Mouse (Mus musculus) erythroid progenitor cell, adult 5-6 weeks (primary cell): ENCODE results near the gene Psme1. TPM values are rescaled to one million over a fixed set of nuclear protein-coding genes. Genes with fewer than 3 reads are reported as not detected.

Source experiments
- ATAC-seq: replicated peaks from 2 replicates; pipeline ENCODE4 v1.8.0; 2016; ENCODE audit warnings: moderate number of reproducible peaks, mild to moderate bottlenecking, moderate TSS enrichment, inconsistent platforms; ENCODE audit not compliant: poor library complexity, low FRiP score, severe bottlenecking
- total RNA-seq, 2 experiments: library from RNA; stranded (forward) in 1 of 2; stranded (reverse) in 1 of 2; fragments of 150-400 nt in 1 of 2; fragments of 186-747, 209-891 nt in 1 of 2; gene quantifications; 2 replicates each; pipeline versions ENCODE4 v1.2.3 to v1.2.4; 2015 to 2017; ENCODE audit warnings: low replicate concordance in 2 of 2

Psme1 gene
- 287 and 391 TPM in 2 replicates for total RNA-seq (2015; ENCODE audit: low replicate concordance)
- total RNA-seq (2017; ENCODE audit: low replicate concordance) = 37.7 and 64.8 TPM in 2 replicates

GRCm38 (mm10) chr14:55577871-55578667 lies at the start of gene Psme1:
TSS of gene Psme1 (plus strand) at chr14:55578123.
- peak; percentile 71 for ATAC-seq

GRCm38 (mm10) chr14:55536116-55536745 lies 41.7 kb upstream of the Psme1 start:
- ATAC-seq = no peak

GRCm38 (mm10) chr14:55540067-55540786 lies 37.7 kb upstream of the Psme1 start, which contains the start of gene Pck2:
TSS of gene Pck2 (plus strand) at chr14:55540266.
- ATAC-seq = peak; percentile 86

GRCm38 (mm10) chr14:55540787-55541321 lies 37.1 kb upstream of the Psme1 start:
- ATAC-seq = peak; percentile 25

GRCm38 (mm10) chr14:55542268-55542667 lies 35.7 kb upstream of the Psme1 start:
- peak; percentile 72 for ATAC-seq

- ATAC-seq = no peak
Observed at GRCm38 (mm10) chr14:55544334-55544733, 33.6 kb upstream of the Psme1 start.

GRCm38 (mm10) chr14:55550191-55550590 lies 27.7 kb upstream of the Psme1 start:
- ATAC-seq = no peak

- ATAC-seq = no peak
Observed at GRCm38 (mm10) chr14:55551347-55551746, 26.6 kb upstream of the Psme1 start.

GRCm38 (mm10) chr14:55551794-55552193 lies 26.1 kb upstream of the Psme1 start:
- ATAC-seq = no peak

- no peak for ATAC-seq
Observed at GRCm38 (mm10) chr14:55554635-55555034, 23.3 kb upstream of the Psme1 start.

- no peak for ATAC-seq
Observed at GRCm38 (mm10) chr14:55555788-55556187, 22.1 kb upstream of the Psme1 start.

GRCm38 (mm10) chr14:55557003-55557402 lies 20.9 kb upstream of the Psme1 start:
- ATAC-seq = no peak

GRCm38 (mm10) chr14:55557587-55557986 lies 20.3 kb upstream of the Psme1 start:
- no peak for ATAC-seq

GRCm38 (mm10) chr14:55558740-55559448 lies 19.0 kb upstream of the Psme1 start:
- ATAC-seq = 0 out of 2 replicates have a peak, but pooled peaks have one; percentile 19

GRCm38 (mm10) chr14:55559799-55560201 lies 18.1 kb upstream of the Psme1 start, which contains the start of gene Dcaf11:
TSS of gene Dcaf11 (plus strand) at chr14:55560006.
- ATAC-seq = peak; percentile 76

GRCm38 (mm10) chr14:55560202-55561073 lies 17.5 kb upstream of the Psme1 start, which contains the start of gene A730061H03Rik:
TSS of gene A730061H03Rik (minus strand) at chr14:55560406.
- ATAC-seq = peak; percentile 84

- ATAC-seq = no peak
Observed at GRCm38 (mm10) chr14:55561860-55562259, 16.1 kb upstream of the Psme1 start.

- no peak for ATAC-seq
Observed at GRCm38 (mm10) chr14:55563249-55563648, 14.7 kb upstream of the Psme1 start.
